Mouse (Mus musculus): Measurements from ENCODE around the gene Ifitm6.
"Not testable (repeated sequence)": the region's sequence is repeated elsewhere in the genome, so short reads cannot be mapped to it uniquely, and the experiment has no call there.

The Ifitm6 gene

DNA sequence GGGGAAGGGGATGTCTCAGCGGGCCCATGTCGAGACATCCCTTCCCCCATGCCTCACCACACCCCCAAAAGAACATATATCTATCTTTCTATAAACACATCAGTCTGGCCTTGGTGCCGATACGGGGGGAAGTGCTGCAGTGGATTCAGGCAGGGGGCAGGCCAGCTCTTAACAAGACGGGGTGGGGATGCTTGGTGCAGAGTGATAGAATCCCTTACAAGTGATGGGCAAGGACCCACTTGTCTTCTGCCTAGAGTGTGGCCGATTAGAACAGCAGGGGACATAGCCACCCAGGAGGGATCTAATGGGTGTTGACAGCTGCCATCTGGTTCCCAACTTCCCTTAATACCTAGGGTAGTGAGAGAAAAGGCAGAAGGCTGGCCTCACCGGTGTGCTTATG is 46.8 kb downstream of the Ifitm6 start:
- DNase-seq (ENCODE audit: low spot score) = no peak

DNA sequence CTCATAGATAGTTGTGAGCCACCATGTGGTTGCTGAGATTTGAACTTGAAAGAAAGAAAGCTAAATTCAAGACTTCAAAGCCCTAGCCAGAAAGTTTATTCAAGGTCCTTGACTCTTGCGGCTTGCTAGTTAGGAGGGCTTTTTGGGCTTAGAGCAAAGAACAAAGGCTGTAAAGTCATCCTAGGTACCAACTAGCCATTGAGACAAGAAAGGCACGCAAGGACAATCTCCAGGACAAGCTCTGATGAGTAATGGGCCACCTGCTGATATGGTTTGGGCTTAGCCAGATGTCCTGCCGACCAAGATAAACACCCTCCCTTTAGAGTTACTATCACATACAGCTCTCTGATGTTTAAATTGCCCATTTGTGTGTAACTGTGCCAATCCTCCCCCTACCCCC is 49.0 kb downstream of the Ifitm6 start:
- not testable (repeated sequence) for DNase-seq (ENCODE audit: low spot score)

DNA sequence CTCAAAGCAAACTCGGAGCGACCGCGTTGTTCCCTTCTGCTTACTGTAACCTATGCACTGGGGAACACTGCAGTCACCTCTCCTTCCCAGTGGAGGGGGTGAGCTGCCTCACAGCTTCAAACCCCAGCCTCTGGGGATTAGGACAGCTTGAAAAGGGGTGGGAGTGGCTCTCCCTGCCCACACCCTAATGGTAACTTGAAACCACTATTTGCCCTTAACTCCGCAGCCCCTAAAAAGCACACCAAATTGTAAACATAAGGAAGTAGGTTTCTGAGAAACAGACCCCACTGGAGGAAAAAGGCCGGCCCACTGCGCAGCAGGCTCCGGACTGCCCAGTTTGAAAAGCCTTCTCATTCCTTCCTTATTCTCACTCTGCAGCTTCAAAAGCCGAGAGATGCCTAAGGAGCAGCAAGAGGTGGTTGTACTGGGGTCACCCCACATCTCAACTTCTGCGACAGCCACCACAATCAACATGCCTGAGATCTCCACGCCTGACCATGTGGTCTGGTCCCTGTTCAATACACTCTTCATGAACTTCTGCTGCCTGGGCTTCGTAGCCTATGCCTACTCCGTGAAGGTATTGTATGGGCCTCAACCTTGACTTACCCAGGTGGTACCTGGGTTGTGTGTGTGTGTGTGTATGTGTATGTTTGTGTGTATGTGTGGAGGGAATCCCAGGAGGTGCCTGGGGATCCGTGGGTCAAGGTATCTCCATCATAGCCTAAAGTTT is 49.7 kb downstream of the Ifitm6 start:
- DNase-seq (ENCODE audit: low spot score) = no peak

DNA sequence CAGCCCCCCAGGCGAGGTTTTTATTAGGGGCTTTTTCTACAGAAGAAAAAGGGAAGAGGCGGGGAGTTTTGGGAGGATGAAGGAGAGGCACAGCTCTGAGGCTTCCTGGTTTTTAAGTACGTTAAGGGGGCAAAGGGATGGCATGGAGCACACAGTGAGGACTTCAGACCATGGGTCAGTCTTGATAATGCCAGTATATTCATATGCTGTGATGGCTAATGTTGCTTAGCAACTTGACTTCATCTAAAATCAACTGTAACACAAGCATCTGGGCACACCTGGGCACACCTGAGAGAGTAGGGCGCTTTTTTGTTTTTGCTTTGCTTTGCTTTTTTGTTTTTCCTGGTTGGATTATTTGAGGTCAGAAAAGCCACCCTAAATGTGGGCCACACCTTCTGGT is 50.8 kb downstream of the Ifitm6 start, which contains the start of gene Ifitm1:
Gene Ifitm1, plus strand, starts transcription at position 301 of the 400 bp plus-strand sequence.
- DNase-seq (ENCODE audit: low spot score) = no peak
